Mouse (Mus musculus) liver, adult 2 months (tissue): ENCODE data around the gene Gm9913. TPM values are rescaled to one million over a fixed set of nuclear protein-coding genes. Genes with fewer than 3 reads are reported as not detected.

Experiments
- DNase-seq: peaks from one replicate; pipeline ENCODE4 v3.0.0-alpha.2; 2011; ENCODE audit warnings: low read depth, low spot score; ENCODE audit errors: extremely low read depth
- H3K27ac ChIP-seq: fragments of 200-500 bp; replicated peaks from 2 replicates; pipeline ENCODE4 v1.5.1; 2012; ENCODE audit warnings: low read depth, mild to moderate bottlenecking, control low read depth, inconsistent platforms, low read length; ENCODE audit not compliant: insufficient read depth
- H3K27me3 ChIP-seq: fragments of 200-500 bp; 2 replicates; pipeline ENCODE4 v1.6.1; 2012; ENCODE audit warnings: mild to moderate bottlenecking, moderate library complexity, low read length, inconsistent platforms; ENCODE audit not compliant: control insufficient read depth, insufficient read depth
- H3K36me3 ChIP-seq: fragments of 200-500 bp; 2 replicates; pipeline ENCODE4 v1.6.1; 2012; ENCODE audit warnings: low read length, inconsistent platforms; ENCODE audit not compliant: control insufficient read depth, insufficient read depth
- H3K4me1 ChIP-seq: fragments of 200-500 bp; 2 replicates; pipeline ENCODE4 v1.6.1; 2011; ENCODE audit warnings: low read length; ENCODE audit not compliant: control insufficient read depth, insufficient read depth
- H3K4me3 ChIP-seq: fragments of 200-500 bp; 2 replicates; pipeline ENCODE4 v1.5.1; 2011; ENCODE audit warnings: low read depth, mild to moderate bottlenecking, control low read depth, low read length, moderate library complexity; ENCODE audit not compliant: insufficient read depth
- H3K79me2 ChIP-seq: fragments of 200-500 bp; 2 replicates; pipeline ENCODE4 v1.6.1; 2012; ENCODE audit warnings: inconsistent platforms, mild to moderate bottlenecking, low read length, moderate library complexity; ENCODE audit not compliant: control insufficient read depth, insufficient read depth
- H3K9ac ChIP-seq: fragments of 200-500 bp; 2 replicates; pipeline ENCODE4 v1.6.1; 2012; ENCODE audit warnings: low read depth, mild to moderate bottlenecking, control low read depth, inconsistent platforms, low read length
- CTCF ChIP-seq: fragments of 200-500 bp; IDR thresholded peaks from 2 replicates; pipeline ENCODE4 v1.5.1; 2011; ENCODE audit warnings: low read depth, low read length, control low read depth
- POLR2A ChIP-seq: fragments of 200-500 bp; IDR thresholded peaks from 2 replicates; pipeline ENCODE4 v1.6.1; 2011; ENCODE audit warnings: low read length, control low read depth; ENCODE audit not compliant: insufficient read depth; ENCODE audit errors: extremely low read depth
- WGBS: fragments of 180-500 bp; shearing (Covaris S2); methylation state at CpG from one replicate; pipeline ENCODE4 v1.1.7; 2018; 5-methylcytosine and 5-hydroxymethylcytosine counted together
- polyA plus RNA-seq: library from polyadenylated mRNA; depleted of rRNA; stranded (reverse); fragments of >200 nt; gene quantifications from 2 replicates; pipeline ENCODE4 v1.2.3, GENCODE M21; 2012
- total RNA-seq: library from RNA; depleted of rRNA; stranded (reverse); fragments of >200 nt; gene quantifications from 2 replicates; pipeline ENCODE4 v1.2.3, GENCODE M21; 2014

Gene Gm9913
- total and polyA plus RNA-seq, 2 experiments, result not detected

DNA sequence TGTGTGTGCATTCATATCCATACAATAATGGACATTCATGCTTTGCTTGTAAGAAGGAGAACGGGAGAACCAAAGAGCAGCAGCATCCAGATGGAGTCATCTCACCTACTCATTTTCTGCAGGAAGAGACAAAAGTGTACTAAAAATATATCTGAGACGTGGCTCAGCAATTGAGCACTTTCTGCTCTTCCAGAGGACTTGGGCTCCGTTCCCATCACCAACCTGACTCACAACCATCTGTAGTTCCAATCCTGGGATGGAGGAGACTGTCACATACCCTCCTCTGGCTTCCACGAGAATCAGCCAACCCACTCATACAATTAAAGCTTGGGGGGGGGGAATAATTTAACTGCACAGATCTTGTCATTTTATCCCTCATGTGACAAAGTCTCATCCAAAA lies 23.8 kb upstream of the Gm9913 start:
- H3K9ac ChIP-seq, result no peak overlapping the region
- peaks cover 3% of the 10 kb centered on the region; the same call in 1 of the 2 replicates for H3K4me1 ChIP-seq
- no peak for DNase-seq
- 84% methylated on average over 4 of the region's 4 CpGs for WGBS
- no peak overlapping the region for H3K27ac ChIP-seq
- H3K4me3 ChIP-seq, result no peak overlapping the region
- H3K27me3 ChIP-seq, result no peaks in the 10 kb centered on the region
- no peaks in the 10 kb centered on the region; the same call in 1 of the 2 replicates for H3K79me2 ChIP-seq
- no peak for TF ChIP-seq POLR2A
- no peak for TF ChIP-seq CTCF
- no peaks in the 10 kb centered on the region for H3K36me3 ChIP-seq

DNA sequence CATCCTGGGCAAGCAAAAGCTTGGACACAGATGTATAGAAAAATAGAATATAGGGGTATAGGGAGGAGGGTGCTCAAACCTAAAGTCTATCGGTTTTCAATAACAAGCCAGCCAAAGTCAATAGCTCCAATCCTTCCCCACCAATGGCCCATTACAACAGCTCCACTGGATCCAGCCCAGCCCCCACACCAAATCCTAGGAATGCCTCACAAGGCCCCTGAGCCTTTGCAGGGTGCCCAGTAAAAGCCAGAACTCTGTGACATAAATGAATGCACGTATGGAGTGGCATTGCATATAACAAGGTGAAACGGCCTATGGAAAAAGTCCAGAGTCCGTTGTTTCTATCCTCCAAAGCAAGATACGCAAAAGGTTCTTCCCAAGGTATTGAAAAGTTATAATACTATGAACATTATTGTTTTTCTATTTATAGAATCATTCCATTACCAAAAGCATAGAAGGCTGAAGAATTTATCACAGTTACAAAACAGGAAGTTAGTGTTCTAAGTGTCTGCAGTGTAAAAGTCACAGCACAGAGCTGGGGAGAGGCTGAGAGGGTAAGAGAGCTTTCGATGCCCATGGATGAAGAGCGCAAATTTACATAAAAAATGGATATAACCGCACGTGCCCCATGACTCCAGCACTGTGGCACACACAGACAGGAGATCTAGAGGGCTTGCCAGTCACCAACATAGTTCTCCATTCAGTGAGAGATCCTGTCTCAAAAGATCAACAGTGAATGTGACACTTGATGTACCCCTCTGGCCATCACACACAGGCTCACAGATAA lies 23.2 kb upstream of the Gm9913 start:
- no peak for TF ChIP-seq CTCF
- no peak for TF ChIP-seq POLR2A
- Histone ChIP-seq H3K27me3 (no peaks in the 10 kb centered on the region), H3K79me2 (no peaks in the 10 kb centered on the region; the same call in 1 of the 2 replicates), H3K4me3 (no peak overlapping the region), H3K9ac (no peak overlapping the region), H3K27ac (no peak overlapping the region), H3K36me3 (no peaks in the 10 kb centered on the region), H3K4me1 (no peaks in the 10 kb centered on the region)
- no peak for DNase-seq
- WGBS, result 82% methylated on average over 9 of the region's 9 CpGs

DNA sequence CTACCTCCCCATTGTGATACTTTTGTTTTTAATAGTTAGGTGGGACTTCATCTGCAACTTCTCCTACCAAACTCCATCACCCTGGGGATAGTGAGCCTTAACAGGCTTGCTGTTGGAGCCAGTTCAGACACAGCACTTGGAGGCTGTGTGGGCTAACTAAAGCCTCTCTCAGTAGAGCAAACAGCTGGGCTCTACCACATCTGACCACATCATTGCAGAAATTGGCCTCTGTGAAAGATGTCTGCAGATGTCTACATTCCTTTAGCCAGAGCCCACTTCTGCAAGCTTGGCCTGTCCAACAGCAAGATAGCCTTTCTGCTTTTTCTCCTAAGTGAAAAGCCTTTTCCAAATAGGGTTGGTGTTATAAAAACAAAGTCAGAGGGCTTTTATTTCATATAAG lies 20.7 kb upstream of the Gm9913 start:
- Histone ChIP-seq H3K4me1 (no peaks in the 10 kb centered on the region), H3K27ac (no peak overlapping the region), H3K36me3 (no peaks in the 10 kb centered on the region), H3K9ac (no peak overlapping the region), H3K4me3 (no peak overlapping the region), H3K27me3 (no peaks in the 10 kb centered on the region), H3K79me2 (no peaks in the 10 kb centered on the region; the same call in 1 of the 2 replicates)
- no peak for DNase-seq
- TF ChIP-seq CTCF (no peak), POLR2A (no peak)

DNA sequence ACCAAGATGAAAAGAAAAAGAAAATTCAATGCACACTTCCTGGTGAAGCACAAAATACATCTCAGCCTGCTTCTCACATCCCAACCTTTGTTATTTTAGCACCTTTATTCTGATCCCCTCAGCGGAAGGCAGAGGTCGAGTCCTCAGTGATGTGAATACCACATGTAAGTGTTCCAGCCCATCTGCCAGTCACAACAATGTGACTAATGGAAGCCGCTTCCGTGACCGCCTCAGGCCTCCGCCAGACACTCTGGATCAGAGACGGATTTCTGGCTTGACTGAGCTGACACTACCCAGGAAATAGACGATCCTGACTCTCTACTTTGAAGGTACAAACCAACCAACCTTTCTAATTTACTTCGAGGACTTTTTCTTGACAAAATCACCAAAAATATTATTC lies 20.0 kb upstream of the Gm9913 start:
- no peak for DNase-seq
- Histone ChIP-seq H3K4me1 (no peaks in the 10 kb centered on the region), H3K27ac (no peak overlapping the region), H3K9ac (no peak overlapping the region), H3K27me3 (no peaks in the 10 kb centered on the region), H3K4me3 (no peak overlapping the region), H3K79me2 (no peaks in the 10 kb centered on the region; the same call in 1 of the 2 replicates), H3K36me3 (no peaks in the 10 kb centered on the region)
- TF ChIP-seq CTCF (no peak), POLR2A (no peak)
- 83% methylated on average over 9 of the region's 9 CpGs for WGBS

DNA sequence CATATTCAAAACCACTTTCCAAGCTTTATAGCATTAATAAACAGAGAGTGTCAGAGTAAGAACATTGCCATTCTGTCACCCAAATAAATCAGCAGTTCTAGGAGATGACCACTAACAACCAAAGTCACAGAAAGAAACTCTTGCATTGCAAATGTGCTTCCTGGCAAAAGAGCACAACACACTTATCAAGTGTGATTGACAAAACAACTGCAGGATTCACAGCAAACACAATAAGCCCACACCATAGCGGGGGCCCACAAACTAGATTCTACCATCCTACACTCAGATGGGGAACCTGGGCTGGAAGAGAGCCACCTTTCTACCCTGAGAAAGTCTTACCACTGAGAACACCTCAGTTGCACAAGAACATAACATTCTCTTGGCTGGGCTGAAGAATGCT lies 14.9 kb upstream of the Gm9913 start:
- H3K4me3 ChIP-seq, result no peak overlapping the region
- no peaks in the 10 kb centered on the region for H3K27me3 ChIP-seq
- H3K4me1 ChIP-seq, result no peaks in the 10 kb centered on the region
- no peaks in the 10 kb centered on the region for H3K36me3 ChIP-seq
- no peak overlapping the region for H3K27ac ChIP-seq
- no peak for TF ChIP-seq CTCF
- no peak for TF ChIP-seq POLR2A
- no peak overlapping the region for H3K9ac ChIP-seq
- DNase-seq, result no peak
- WGBS, result 75% methylated on average over 1 of the region's 1 CpGs
- H3K79me2 ChIP-seq, result no peaks in the 10 kb centered on the region

DNA sequence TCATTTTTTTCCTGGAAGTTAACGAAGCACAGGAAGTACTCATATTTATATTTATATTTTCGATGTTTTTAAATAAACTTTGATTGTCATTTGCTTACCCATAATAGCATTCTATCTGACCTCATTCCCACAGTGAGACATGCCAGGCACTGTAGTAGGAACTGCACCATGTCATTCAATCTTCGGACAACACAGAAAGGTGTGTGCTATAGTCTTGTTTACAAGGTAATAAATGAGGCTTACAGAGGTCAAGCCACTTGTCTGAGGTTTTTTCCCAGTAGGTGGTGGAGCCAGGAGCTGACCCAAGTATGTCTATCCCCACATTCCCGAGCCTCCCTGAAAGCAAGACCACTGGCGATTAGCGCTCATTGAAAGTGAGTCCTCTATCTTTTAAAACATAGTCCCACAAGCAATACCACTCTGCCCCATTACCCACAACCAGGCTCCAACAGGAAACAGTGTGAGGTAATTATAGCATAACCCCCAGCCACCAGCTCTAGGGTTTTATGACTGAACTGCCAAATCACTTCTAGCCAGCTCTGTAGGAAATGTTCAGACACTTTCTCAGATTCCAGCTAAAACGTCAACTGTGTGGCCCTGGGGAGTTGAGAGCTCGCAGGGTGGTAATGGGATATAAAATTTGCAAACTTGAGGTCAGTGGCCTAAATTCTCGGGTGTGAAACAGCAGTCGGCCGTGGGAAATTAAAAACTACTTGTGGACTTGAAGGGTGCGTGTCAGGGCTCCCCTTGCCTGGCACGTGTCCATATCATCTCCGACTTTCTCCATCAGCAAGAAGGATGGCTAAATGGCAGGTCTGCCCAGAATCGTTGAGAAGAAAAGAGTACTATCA lies 12.6 kb upstream of the Gm9913 start:
- no peaks in the 10 kb centered on the region for H3K4me1 ChIP-seq
- H3K4me3 ChIP-seq, result no peak overlapping the region
- no peaks in the 10 kb centered on the region for H3K36me3 ChIP-seq
- TF ChIP-seq CTCF (no peak), POLR2A (no peak)
- no peak for DNase-seq
- no peak overlapping the region for H3K27ac ChIP-seq
- no peak overlapping the region for H3K9ac ChIP-seq
- 78% methylated on average over 15 of the region's 15 CpGs for WGBS
- H3K27me3 ChIP-seq, result no peaks in the 10 kb centered on the region
- no peaks in the 10 kb centered on the region for H3K79me2 ChIP-seq
